Mouse (Mus musculus) NIH3T3 (cell line): Measurements from ENCODE around the gene Isg20l2.
A peak's percentile ranks its signal among the peaks of the same experiment; 100 is the strongest.
"Not testable (repeated sequence)": the region's sequence is repeated elsewhere in the genome, so short reads cannot be mapped to it uniquely, and the experiment has no call there.

Experiments used
- DNase-seq: peaks from one replicate; pipeline ENCODE4 v3.0.0-alpha.2; 2012; ENCODE audit warnings: low read depth

Gene Isg20l2

DNA sequence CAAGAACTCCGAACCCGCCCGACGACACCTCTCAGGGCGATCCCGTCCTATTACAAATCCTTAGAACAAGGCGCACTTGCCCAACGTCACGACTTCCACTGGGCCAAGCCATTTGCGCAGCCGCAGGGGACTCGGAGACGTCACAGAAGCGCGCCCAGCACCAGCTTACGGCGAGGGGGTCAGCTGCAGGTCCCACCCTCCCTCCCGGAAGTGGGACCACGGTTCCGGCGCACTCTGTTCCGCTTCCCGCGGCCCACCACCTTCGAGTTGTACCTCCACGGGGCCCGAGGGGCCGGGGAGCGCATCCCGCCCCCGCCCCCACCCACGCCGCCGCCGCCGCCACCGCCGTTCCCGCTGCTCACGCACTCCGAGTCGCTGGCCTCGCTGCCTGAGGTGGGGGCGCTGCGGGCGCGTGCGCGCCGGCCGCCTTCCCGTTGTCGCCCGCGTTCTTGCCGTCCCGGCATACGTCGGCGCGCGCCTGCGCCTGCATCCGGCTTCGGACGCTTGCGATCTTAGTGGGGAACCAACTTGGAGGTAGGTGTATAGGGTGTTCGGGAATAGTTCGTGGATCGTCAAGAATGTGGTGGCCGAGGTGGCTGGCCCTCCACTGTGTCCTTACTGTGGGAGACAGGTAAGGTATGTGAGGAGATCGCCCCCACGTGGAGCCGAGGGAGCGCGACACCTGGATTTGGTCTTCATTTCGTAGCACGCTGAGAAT lies at the start of gene Isg20l2, which contains the start of gene Rrnad1:
Gene Isg20l2, plus strand, starts transcription at position 237 of the 718 bp plus-strand sequence.
Gene Rrnad1, minus strand, starts transcription at position 640 of the 718 bp plus-strand sequence.
- DNase-seq = peak; percentile 98

DNA sequence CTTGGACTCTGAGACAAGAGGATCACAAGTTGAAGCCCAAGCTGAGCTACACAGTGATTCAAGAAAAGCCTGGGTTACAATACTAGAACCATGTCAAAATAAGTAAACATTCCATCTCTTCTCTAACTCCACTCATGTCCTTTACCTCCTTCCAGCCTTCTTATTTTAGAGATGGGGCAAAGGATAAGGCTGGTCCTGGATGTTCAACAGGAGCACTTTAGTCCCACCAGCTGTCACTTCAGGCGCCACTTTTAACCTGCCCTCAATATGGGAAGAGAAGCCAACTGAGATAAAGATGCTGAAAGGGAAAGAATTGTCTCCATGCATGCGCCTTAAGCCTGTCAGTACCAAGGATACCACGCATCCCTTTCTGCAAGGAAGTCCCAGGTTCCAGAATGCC lies 45.8 kb upstream of the Isg20l2 start:
- DNase-seq = no peak

DNA sequence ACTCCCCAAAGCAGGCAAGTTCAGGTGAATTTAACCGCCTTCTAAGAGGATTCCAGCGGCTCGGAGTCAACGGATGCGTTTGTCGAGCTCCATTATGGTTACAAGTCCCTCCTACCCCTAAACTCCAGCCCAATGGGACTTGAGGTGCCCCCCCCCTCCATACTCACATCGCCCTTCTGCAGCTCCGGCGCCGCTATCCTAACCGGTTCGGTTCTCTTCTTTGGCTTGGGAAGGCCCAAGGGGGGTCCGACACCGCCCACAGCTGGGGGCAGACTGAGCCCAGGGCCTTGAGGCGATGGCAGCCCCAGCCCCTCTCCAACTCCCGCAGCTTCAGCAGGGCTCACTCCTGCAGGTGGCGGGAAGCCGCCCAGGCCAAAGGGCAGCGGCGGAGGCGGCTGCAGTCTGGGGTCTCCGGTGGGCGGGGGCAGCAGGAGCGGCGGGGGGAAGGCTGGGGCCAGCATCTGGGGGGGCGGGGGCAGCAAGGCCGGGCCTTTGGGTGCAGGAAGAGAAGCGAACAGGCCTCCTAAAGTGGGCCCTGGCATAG lies 45.3 kb upstream of the Isg20l2 start:
- peak; percentile 65 for DNase-seq

DNA sequence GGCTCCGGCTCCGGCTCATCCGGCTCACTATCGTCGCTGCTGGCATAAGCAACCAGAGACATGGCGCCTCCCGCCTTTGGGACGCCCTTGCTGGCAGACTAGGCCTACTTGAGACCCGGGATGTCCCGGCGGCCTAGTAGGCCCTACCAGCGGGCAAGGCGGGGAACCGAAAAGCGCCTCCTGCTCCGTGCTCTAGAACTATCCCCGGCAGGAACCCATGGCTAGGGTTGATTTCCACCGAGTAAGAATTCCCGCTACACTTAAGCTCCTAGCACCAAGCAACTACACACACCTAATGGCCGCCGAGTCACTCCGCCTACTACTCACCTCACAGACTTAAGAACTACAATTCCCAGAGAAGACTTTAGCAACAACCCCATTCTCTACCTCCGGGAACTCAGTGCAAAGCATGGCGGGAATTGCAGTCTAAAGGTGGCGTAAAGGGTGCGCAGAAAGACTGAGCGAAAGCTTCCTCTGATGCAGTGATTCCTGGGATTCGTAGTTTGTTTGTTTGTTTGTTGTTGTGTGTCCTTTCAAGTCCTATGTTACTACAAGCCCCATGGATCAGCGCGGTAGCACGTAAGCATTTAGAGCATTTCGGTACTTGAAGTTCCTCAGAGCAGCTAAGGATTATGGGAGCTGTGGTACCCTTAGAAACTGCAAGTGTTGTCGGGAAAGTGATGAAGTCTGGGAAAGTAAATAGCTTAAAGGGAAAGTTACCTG lies 44.7 kb upstream of the Isg20l2 start, which contains the start of gene Prcc:
Gene Prcc, minus strand, starts transcription at position 328 of the 723 bp plus-strand sequence.
- peak; percentile 96 for DNase-seq

DNA sequence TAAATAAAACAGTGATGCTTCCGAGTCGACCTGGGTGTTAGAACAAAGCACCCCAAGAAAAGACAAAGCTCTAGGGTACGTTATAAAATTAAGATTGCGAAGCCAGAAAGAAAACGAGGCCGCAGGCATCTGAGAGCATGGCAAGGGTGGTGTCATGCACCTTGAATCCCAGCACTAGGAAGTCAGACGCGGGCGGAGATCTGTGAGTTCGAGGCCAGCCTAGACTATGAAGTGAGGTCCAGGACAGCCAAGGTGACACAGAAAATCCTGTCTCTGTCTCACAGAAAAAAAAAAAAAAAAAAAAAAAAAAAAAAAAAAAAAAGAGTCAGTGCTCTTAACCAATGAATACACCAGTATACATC lies 44.1 kb upstream of the Isg20l2 start:
- no peak for DNase-seq

DNA sequence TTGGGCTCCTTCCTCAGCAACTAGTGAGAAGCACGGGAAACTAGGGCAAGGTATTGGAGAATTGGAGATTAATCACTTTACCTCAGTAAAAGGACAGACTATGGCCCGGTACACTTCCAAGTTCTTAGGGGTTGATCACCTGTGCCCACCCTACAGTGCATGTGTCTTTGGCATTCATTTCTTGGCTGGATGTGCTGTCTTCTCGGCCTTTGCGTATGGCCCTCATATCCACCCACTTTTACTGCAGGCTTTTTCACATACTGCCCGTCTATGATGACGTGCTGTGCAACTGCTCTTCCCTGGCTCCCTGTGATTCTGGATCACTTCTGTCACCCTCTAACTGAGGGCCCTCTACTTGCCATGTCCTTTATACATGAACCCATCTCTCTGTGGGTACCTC lies 43.7 kb upstream of the Isg20l2 start:
- no peak for DNase-seq

DNA sequence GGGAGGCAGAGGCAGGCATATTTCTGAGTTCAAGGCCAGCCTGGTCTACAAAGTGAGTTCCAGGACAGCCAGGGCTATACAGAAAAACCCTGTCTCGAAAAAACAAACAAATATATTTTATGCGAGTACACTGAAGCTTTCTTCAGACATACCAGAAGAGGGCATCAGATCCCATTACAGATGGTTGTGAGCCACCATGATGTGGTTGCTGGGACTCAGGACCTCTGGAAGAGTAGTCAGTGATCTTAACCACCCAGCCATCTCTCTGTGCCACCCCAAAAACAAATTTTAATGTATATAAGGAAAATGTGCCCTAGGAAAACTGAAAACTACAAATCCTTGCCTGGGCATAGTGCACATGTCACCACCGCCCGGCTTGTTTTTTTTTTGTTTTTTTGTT lies 42.7 kb upstream of the Isg20l2 start:
- DNase-seq = peak; percentile 45

DNA sequence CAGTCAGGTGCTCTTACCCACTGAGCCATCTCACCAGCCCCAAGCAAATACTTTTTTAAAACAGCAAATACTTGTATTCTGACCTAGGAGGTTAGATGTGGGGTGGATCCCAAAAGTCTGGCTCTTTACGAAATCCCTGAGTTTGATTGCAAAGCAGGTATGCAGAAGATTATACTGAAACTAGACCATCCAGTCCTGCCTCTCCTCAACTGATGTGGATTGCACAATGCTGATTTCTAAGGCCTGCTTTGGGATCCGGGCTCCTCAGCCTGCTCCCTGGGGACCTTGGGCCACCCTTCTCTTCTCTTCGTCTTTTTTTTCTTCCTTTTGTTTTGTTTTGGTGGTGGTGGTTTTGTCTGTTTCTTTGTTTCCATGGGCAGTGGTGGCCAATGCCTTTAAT lies 38.6 kb upstream of the Isg20l2 start:
- DNase-seq = no peak

DNA sequence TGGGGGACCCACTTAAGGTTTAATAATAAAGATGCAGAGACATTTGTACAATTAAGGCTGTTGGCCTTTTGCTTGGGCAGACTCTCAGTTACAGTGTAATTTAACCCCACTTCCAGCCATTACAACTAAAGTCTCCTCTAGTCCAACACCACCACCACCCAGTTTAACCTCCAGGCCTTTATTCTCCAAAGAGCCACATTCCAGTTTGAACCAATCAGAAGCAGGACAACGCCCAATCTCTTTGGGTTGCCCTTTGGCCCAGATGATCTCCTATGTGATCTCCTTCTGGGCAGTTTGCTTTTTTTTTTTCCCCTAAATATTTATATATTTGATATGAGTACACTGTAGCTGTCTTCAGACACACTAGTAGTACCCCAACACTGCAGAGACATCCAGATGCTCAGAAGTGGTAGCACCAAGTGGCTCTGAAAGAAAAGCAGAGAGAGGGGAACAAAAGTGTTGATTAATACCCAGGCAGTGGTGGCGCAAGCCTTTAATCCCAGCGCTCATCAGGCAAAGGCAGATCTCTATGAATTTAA lies 36.7 kb upstream of the Isg20l2 start:
- DNase-seq = no peak

DNA sequence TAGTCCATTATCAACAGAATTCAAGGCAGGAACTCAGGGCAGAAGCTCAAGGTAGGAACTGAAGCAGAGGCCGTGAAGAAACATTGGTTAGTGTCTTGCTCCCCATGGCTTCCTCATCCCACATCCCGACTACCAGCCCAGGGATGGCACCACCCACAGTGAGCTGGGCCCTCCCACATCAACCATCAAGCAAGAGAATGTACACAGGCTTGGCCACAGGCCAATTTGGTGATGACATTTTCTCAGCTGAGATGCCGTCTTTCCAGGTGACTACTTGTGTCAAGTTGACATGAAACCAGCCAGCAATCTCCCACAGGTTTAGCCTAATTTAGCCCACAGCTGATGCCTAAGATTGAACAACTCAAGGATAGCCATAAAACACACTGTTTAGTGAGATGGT lies 30.8 kb upstream of the Isg20l2 start:
- DNase-seq = no peak

DNA sequence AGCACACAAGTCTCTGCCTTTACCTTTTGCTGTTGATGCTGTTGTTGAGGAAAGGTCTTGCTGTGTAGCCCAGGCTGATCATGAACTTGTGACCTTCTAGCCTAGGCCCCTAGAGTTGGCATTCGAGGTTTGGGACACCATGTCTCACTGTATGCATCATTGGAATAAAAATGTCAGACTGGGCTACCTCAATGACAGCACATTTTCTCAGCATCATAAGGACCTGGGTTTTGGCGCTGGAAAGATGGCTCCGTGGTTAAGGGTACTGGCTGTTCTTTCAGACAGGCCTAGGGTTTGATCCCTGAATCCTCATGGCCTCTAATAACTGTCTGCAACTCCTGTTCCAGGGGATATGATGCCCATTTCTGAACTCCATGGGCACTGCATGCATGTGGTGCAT lies 30.3 kb upstream of the Isg20l2 start:
- no peak for DNase-seq

DNA sequence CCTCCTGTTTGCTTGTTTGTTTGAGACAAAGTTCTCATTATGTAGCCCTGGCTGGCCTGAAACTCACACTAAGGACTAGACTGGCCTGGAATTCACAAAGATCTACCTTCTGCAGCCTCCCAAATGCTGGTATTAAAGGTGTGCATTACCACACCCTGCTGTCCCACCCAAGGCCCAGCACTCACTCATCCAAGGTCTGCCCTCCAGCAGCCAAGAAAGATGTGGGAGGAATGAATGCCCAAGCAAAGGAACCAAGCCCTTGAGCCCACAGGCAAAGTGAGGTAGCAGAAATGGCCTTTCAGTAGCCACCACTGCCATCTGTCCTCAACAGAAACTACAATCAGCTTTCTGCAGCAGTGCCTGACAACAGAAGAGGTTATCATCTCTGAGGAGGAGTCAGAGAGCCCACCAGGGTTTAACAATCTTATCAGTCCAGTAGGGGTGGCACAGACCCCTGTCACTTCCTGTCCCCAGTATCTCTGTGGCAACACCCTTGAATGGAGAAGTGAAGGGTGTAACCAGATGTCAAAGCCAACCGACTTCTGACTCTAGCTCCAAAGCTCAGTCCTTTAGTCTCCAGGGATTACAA lies 29.0 kb upstream of the Isg20l2 start:
- no peak for DNase-seq

DNA sequence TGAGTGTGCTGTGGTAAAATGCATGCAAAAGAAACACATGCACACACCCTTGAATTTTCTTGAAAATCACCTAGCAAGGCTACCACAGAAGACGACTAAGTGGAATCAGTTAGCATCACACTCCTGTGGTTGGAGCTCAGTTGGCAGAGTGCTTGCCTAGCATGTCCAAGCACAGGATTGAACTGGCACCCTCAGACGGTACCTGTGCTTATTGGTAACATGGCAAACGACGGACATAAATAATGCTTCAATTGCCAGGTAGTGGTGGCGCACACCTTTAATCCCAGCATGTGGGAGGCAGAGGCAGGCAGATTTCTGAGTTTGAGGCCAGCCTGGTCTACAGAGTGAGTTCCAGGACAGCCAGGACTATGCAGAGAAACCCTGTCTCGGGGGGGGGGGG lies 28.2 kb upstream of the Isg20l2 start:
- DNase-seq = not testable (repeated sequence)

DNA sequence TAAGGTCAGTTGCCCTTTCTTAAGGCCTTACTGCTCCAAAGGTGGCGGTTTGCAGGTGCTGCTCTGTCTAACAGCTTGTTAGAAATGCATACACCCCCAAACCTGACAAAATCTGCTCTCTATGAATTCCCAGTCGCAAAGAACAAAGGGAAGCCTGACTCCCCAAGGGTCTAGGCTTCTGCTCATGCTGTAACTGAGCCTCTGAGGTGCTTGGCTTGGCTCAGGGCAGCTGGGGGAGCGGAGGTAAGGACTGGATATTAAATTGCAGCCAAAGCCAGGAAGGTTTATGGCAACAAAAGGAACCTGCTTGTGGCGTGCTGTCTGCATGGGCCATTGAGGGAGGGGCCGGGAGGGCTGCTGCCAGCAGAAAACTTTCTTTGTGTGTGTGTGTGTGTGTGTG lies 26.3 kb upstream of the Isg20l2 start:
- DNase-seq = no peak

DNA sequence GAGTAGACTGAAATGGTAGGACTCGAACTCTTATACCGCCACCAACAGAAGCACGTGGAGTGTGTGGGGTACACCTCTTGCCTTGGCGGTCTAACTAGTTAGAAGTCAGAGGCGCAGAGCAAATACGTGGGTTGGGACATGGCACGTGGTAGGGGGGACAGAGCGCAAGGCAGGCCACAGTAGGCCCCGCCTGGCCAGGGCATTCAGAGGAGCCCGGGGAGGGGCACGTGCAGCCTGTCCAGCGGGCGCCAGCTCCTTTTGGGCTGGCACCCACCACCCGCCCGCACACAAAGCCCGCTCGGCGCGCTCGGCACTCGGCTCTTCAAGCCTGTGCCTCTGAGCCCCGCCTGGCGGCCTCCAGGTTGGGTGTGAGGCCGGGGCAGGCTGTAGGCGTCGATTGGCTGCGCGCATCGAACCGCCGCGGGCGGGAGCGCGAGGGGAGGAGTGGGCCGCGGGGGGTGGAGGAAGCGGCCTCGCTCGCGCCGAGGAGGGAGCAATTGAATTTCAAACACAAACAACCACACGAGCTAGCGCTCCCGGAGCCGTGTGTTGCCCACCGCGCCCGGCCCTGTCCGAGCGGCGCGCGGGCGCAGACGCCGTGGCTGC lies 24.1 kb upstream of the Isg20l2 start, which contains the start of gene Hdgf:
Gene Hdgf, plus strand, starts transcription at position 442 of the 606 bp plus-strand sequence.
- DNase-seq = peak; percentile 98

DNA sequence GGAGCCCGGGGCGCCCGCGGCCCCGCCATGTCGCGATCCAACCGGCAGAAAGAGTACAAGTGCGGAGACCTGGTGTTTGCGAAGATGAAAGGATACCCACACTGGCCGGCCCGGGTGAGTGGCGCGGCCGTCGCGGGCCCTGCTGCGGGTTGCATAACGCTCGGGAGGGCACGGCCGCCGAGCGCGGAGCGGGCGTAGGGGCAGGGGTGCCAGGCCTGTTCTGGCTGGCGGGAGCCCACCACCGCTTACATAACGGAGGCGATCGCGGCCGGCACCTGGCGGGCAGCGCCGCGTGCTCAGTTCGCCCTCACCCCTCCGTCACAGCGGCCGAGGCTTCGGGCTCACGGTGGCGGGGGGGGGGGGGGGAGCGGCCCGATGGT lies 23.5 kb upstream of the Isg20l2 start:
- no peak for DNase-seq

DNA sequence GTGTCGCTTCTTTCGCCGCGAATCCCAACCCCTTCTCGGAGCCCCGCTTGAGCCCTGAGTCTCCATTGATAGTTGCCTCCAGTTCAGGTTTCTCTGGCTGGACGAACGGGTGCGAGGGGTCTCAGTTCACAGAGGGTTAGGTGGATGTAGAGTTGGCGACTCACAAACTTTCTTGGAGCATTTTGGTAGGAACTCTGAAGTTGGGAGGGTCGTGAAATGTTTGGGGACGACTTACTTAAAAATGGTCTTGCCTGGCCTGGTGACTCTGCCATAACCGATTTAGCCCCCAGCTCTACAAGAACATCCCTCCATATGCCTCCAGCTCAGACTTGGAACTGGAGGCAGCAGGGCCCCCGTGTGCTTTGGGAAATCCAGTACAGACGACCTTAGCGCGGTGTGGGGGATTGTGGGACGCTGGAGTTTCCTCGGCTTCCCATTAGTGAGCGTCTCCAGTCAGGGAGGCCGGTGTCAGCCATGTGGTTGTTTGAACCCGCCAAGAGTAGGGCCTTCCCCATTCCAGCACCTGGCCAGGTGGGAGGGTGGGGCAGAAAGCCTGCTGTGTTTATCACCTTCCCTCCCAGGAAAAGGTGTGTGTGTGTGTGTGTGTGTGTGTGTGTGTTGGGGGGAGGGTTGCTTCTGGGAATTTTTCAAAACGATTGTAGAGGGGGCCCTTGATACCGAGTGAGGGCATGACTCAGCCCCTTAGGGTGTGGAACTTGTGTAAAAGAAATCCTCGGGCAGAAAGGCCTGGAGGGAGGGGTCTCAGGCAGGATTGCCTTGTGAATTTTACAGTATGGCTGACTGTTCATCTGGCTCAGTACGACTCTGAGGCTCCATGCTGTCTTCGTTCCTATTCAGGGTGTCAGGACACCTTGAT lies 22.9 kb upstream of the Isg20l2 start:
- peak; percentile 69 for DNase-seq

DNA sequence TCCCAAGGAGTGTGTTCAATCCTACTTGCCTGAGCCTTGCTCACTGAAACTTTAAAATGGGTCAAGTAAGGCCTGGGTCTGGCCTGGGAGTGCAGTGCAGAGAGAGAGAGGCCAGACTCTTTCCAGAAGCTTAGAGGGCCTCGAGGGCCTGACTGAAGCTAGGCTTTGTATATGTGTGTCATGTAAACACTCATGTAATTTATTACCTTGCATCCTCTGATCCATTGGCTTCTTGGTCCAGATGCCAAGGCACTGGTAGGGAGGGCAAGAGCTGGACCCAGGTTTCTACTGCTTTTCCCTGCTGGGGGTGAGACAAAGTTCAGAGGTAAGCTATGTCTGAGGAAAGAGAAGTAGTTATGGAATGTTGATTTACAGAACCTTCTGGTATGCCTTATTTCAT lies 22.2 kb upstream of the Isg20l2 start:
- peak; percentile 47 for DNase-seq

DNA sequence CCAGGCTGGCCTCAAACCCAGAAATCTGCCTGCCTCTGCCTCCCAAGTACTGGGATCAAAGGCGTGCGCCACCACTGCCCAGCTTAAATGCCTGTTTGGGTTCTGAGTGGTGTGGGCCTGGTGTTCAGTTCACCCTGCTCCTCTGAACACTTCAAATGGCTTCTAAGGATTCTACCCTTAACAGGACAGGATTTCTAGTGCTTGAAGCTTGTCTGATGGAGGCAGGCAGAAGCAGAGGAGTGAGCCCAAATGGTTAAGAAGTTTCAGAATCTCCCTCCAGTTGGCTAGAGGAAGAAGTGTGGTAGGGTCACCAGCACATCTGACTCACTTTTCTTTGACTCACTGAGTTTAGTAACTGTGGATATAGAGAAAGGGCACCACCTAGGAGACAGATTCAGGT lies 20.7 kb upstream of the Isg20l2 start:
- peak; percentile 69 for DNase-seq

DNA sequence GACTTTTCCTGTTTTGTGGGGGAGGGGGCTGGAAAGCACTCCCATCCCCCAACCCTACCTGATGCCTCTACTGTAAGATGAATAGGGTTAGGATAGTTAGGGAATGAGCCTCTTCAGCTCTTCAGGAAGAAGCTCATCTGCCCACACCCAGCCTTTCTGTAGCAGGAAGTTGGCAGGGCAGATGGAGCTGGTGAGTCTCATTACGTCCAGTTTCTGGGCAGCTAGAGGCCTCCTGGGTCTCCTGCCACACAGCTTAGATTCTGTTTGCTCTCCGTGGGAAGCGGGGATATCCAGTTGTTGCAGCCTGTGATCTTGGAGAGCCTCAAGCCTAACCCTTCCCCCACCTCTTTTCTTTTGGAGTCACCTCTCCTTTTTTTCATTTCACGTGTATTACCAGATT lies 20.2 kb upstream of the Isg20l2 start:
- peak; percentile 73 for DNase-seq

DNA sequence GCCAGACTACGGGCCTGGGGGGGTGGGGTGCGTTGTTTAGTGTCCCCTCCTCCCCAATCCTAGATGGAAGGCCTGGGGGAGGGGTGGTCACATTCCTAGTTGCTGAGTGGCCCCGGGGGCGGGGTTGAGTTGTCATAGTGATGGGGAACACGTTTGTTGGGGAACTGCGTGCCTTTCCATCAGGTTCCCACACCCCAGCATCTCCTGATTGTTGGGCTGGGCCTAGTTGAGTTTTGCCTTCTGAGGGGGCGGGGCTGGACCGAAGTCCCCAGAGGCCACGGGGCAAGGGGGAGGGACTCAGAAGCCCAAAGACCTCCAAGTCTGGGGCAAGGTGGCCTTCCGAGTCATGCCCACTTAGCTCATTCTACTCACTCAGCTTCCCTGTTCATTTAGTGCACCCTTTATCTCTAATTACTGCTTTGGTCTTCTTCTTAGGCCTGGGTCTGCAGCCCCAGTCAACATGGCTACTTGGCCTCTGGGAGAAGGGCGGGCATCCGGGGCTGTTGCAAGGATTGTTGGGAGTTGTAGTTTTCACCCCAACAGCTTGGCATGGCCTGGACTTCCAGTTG lies 19.5 kb upstream of the Isg20l2 start:
- peak; percentile 99 for DNase-seq
